Mouse (Mus musculus): ENCODE results near the gene Zfand3. TPM values are rescaled to one million over a fixed set of nuclear protein-coding genes. Genes with fewer than 3 reads are reported as not detected.

Gene Zfand3
- polyA plus RNA-seq, 1 experiment from 2014 or later, result 61.7 TPM

- no peaks in the 10 kb centered on the region for H3K27me3 ChIP-seq (ENCODE audit: control insufficient read depth, insufficient read depth, low read length)
- no peak overlapping the region for H3K4me2 ChIP-seq (replicated peaks; ENCODE audit: low read depth, low read length)
- H3K27ac ChIP-seq (ENCODE audit: low read depth, low read length), result no peak overlapping the region
- no peak for ATAC-seq (ENCODE audit: low FRiP score)
- no peaks in the 10 kb centered on the region for H3K4me1 ChIP-seq (replicated peaks; ENCODE audit: control insufficient read depth, insufficient read depth, low read length)
- no peak for DNase-seq (ENCODE audit: low spot score)
- H3K9ac ChIP-seq (ENCODE audit: low read depth, low read length), result no peak overlapping the region
- no peaks in the 10 kb centered on the region for H3K9me3 ChIP-seq (ENCODE audit: control insufficient read depth, low read length)
- WGBS, result 92% methylated on average over 5 of the region's 5 CpGs
- no peaks in the 10 kb centered on the region for H3K36me3 ChIP-seq (ENCODE audit: control insufficient read depth, insufficient read depth, low read length)
- no peak overlapping the region for H3K4me3 ChIP-seq (ENCODE audit: low read depth, low read length)
Measured at GRCm38 (mm10) chr17:30052347-30052742, 47.8 kb downstream of the Zfand3 start.

- no peaks in the 10 kb centered on the region for H3K27me3 ChIP-seq (ENCODE audit: control insufficient read depth, insufficient read depth, low read length)
- ATAC-seq (ENCODE audit: low FRiP score) (no peak), DNase-seq (ENCODE audit: low spot score) (no peak)
- 93% methylated on average over 9 of the region's 9 CpGs for WGBS
- H3K9me3 ChIP-seq (ENCODE audit: control insufficient read depth, low read length), result no peaks in the 10 kb centered on the region
- H3K27ac ChIP-seq (ENCODE audit: low read depth, low read length), result no peak overlapping the region
- no peak overlapping the region for H3K4me2 ChIP-seq (replicated peaks; ENCODE audit: low read depth, low read length)
- H3K9ac ChIP-seq (ENCODE audit: low read depth, low read length), result no peak overlapping the region
- no peaks in the 10 kb centered on the region for H3K4me1 ChIP-seq (replicated peaks; ENCODE audit: control insufficient read depth, insufficient read depth, low read length)
- H3K36me3 ChIP-seq (ENCODE audit: control insufficient read depth, insufficient read depth, low read length), result no peaks in the 10 kb centered on the region
- H3K4me3 ChIP-seq (ENCODE audit: low read depth, low read length), result no peak overlapping the region
Measured at GRCm38 (mm10) chr17:30053463-30053862, 48.9 kb downstream of the Zfand3 start.

- 88% methylated on average over 2 of the region's 2 CpGs for WGBS
- no peaks in the 10 kb centered on the region for H3K9me3 ChIP-seq (ENCODE audit: control insufficient read depth, low read length)
- no peak overlapping the region for H3K27ac ChIP-seq (ENCODE audit: low read depth, low read length)
- no peak for DNase-seq (ENCODE audit: low spot score)
- no peak overlapping the region for H3K4me2 ChIP-seq (replicated peaks; ENCODE audit: low read depth, low read length)
- H3K27me3 ChIP-seq (ENCODE audit: control insufficient read depth, insufficient read depth, low read length), result no peaks in the 10 kb centered on the region
- H3K36me3 ChIP-seq (ENCODE audit: control insufficient read depth, insufficient read depth, low read length), result no peaks in the 10 kb centered on the region
- no peak for ATAC-seq (ENCODE audit: low FRiP score)
- H3K9ac ChIP-seq (ENCODE audit: low read depth, low read length), result no peak overlapping the region
- no peaks in the 10 kb centered on the region for H3K4me1 ChIP-seq (replicated peaks; ENCODE audit: control insufficient read depth, insufficient read depth, low read length)
- H3K4me3 ChIP-seq (ENCODE audit: low read depth, low read length), result no peak overlapping the region
Measured at GRCm38 (mm10) chr17:30053871-30054270, 49.3 kb downstream of the Zfand3 start.

- Histone ChIP-seq H3K4me1 (replicated peaks; ENCODE audit: control insufficient read depth, insufficient read depth, low read length) (no peaks in the 10 kb centered on the region), H3K9me3 (ENCODE audit: control insufficient read depth, low read length) (no peaks in the 10 kb centered on the region), H3K36me3 (ENCODE audit: control insufficient read depth, insufficient read depth, low read length) (no peaks in the 10 kb centered on the region), H3K4me3 (ENCODE audit: low read depth, low read length) (no peak overlapping the region), H3K27ac (ENCODE audit: low read depth, low read length) (no peak overlapping the region), H3K4me2 (replicated peaks; ENCODE audit: low read depth, low read length) (no peak overlapping the region), H3K9ac (ENCODE audit: low read depth, low read length) (no peak overlapping the region), H3K27me3 (ENCODE audit: control insufficient read depth, insufficient read depth, low read length) (no peaks in the 10 kb centered on the region)
- ATAC-seq (ENCODE audit: low FRiP score) (no peak), DNase-seq (ENCODE audit: low spot score) (no peak)
- WGBS, result 87% methylated on average over 5 of the region's 5 CpGs
Measured at GRCm38 (mm10) chr17:30056226-30056625, 51.7 kb downstream of the Zfand3 start.

GRCm38 (mm10) chr17:30058594-30058993, 54.1 kb downstream of the Zfand3 start:
- 84% methylated on average over 3 of the region's 3 CpGs for WGBS

GRCm38 (mm10) chr17:30059066-30059465, 54.5 kb downstream of the Zfand3 start:
- H3K36me3 ChIP-seq (ENCODE audit: control insufficient read depth, insufficient read depth, low read length), result no peaks in the 10 kb centered on the region
- no peaks in the 10 kb centered on the region for H3K9me3 ChIP-seq (ENCODE audit: control insufficient read depth, low read length)
- no peak overlapping the region for H3K4me2 ChIP-seq (replicated peaks; ENCODE audit: low read depth, low read length)
- ATAC-seq (ENCODE audit: low FRiP score), result no peak
- no peak overlapping the region for H3K27ac ChIP-seq (ENCODE audit: low read depth, low read length)
- H3K4me3 ChIP-seq (ENCODE audit: low read depth, low read length), result no peak overlapping the region
- H3K9ac ChIP-seq (ENCODE audit: low read depth, low read length), result no peak overlapping the region
- no peak for DNase-seq (ENCODE audit: low spot score)
- H3K4me1 ChIP-seq (replicated peaks; ENCODE audit: control insufficient read depth, insufficient read depth, low read length), result no peaks in the 10 kb centered on the region
- H3K27me3 ChIP-seq (ENCODE audit: control insufficient read depth, insufficient read depth, low read length), result no peaks in the 10 kb centered on the region
- 88% methylated on average over 5 of the region's 5 CpGs for WGBS

More at GRCm38 (mm10) chr17:30058594-30058993, 54.1 kb downstream of the Zfand3 start:
- no peak overlapping the region for H3K27ac ChIP-seq (ENCODE audit: low read depth, low read length)
- no peak overlapping the region for H3K4me2 ChIP-seq (replicated peaks; ENCODE audit: low read depth, low read length)
- H3K4me3 ChIP-seq (ENCODE audit: low read depth, low read length), result no peak overlapping the region
- H3K4me1 ChIP-seq (replicated peaks; ENCODE audit: control insufficient read depth, insufficient read depth, low read length), result no peaks in the 10 kb centered on the region
- no peak overlapping the region for H3K9ac ChIP-seq (ENCODE audit: low read depth, low read length)
- ATAC-seq (ENCODE audit: low FRiP score) (no peak), DNase-seq (ENCODE audit: low spot score) (no peak)
- H3K9me3 ChIP-seq (ENCODE audit: control insufficient read depth, low read length), result no peaks in the 10 kb centered on the region
- no peaks in the 10 kb centered on the region for H3K27me3 ChIP-seq (ENCODE audit: control insufficient read depth, insufficient read depth, low read length)
- no peaks in the 10 kb centered on the region for H3K36me3 ChIP-seq (ENCODE audit: control insufficient read depth, insufficient read depth, low read length)

- Histone ChIP-seq H3K27me3 (ENCODE audit: control insufficient read depth, insufficient read depth, low read length) (no peaks in the 10 kb centered on the region), H3K27ac (ENCODE audit: low read depth, low read length) (no peak overlapping the region), H3K4me2 (replicated peaks; ENCODE audit: low read depth, low read length) (no peak overlapping the region), H3K36me3 (ENCODE audit: control insufficient read depth, insufficient read depth, low read length) (no peaks in the 10 kb centered on the region), H3K9ac (ENCODE audit: low read depth, low read length) (no peak overlapping the region), H3K4me1 (replicated peaks; ENCODE audit: control insufficient read depth, insufficient read depth, low read length) (no peaks in the 10 kb centered on the region), H3K4me3 (ENCODE audit: low read depth, low read length) (no peak overlapping the region), H3K9me3 (ENCODE audit: control insufficient read depth, low read length) (no peaks in the 10 kb centered on the region)
- no peak for DNase-seq (ENCODE audit: low spot score)
- 85% methylated on average over 8 of the region's 8 CpGs for WGBS
- ATAC-seq (ENCODE audit: low FRiP score), result no peak
Measured at GRCm38 (mm10) chr17:30061100-30061837, 56.7 kb downstream of the Zfand3 start.

GRCm38 (mm10) chr17:30063849-30064248, 59.3 kb downstream of the Zfand3 start:
- no peak for DNase-seq (ENCODE audit: low spot score)
- H3K9me3 ChIP-seq (ENCODE audit: control insufficient read depth, low read length), result no peaks in the 10 kb centered on the region
- no peak overlapping the region for H3K4me2 ChIP-seq (replicated peaks; ENCODE audit: low read depth, low read length)
- ATAC-seq (ENCODE audit: low FRiP score), result no peak
- H3K9ac ChIP-seq (ENCODE audit: low read depth, low read length), result no peak overlapping the region
- no peaks in the 10 kb centered on the region for H3K27me3 ChIP-seq (ENCODE audit: control insufficient read depth, insufficient read depth, low read length)
- no peaks in the 10 kb centered on the region for H3K36me3 ChIP-seq (ENCODE audit: control insufficient read depth, insufficient read depth, low read length)
- 50% methylated on average over 3 of the region's 3 CpGs for WGBS
- H3K4me3 ChIP-seq (ENCODE audit: low read depth, low read length), result no peak overlapping the region
- H3K4me1 ChIP-seq (replicated peaks; ENCODE audit: control insufficient read depth, insufficient read depth, low read length), result no peaks in the 10 kb centered on the region
- no peak overlapping the region for H3K27ac ChIP-seq (ENCODE audit: low read depth, low read length)

GRCm38 (mm10) chr17:30064746-30065145, 60.2 kb downstream of the Zfand3 start:
- Histone ChIP-seq H3K36me3 (ENCODE audit: control insufficient read depth, insufficient read depth, low read length) (no peaks in the 10 kb centered on the region), H3K4me3 (ENCODE audit: low read depth, low read length) (no peak overlapping the region), H3K27ac (ENCODE audit: low read depth, low read length) (no peak overlapping the region), H3K9ac (ENCODE audit: low read depth, low read length) (no peak overlapping the region), H3K27me3 (ENCODE audit: control insufficient read depth, insufficient read depth, low read length) (no peaks in the 10 kb centered on the region), H3K4me2 (replicated peaks; ENCODE audit: low read depth, low read length) (no peak overlapping the region), H3K9me3 (ENCODE audit: control insufficient read depth, low read length) (no peaks in the 10 kb centered on the region), H3K4me1 (replicated peaks; ENCODE audit: control insufficient read depth, insufficient read depth, low read length) (no peaks in the 10 kb centered on the region)
- ATAC-seq (ENCODE audit: low FRiP score) (no peak), DNase-seq (ENCODE audit: low spot score) (no peak)
- WGBS, result 63% methylated on average over 4 of the region's 4 CpGs

All from hindbrain, embryonic 11.5 days (tissue).